Mouse (Mus musculus) splenic B cell, adult 2 months (primary cell): ENCODE measurements around the gene Retreg1.

ENCODE experiments used
- DNase-seq: peaks from one replicate; pipeline ENCODE4 v3.0.0-alpha.2; 2011; ENCODE audit warnings: low read depth, low spot score
- H3K27me3 ChIP-seq: 2 replicates; pipeline ENCODE4 v1.6.1; 2012; ENCODE audit warnings: mild to moderate bottlenecking, low read length, moderate library complexity, mixed read lengths; ENCODE audit not compliant: control insufficient read depth, poor library complexity, insufficient read depth, severe bottlenecking
- H3K36me3 ChIP-seq: 2 replicates; pipeline ENCODE4 v1.6.1; 2012; ENCODE audit warnings: mild to moderate bottlenecking, low read length, moderate library complexity, mixed read lengths; ENCODE audit not compliant: control insufficient read depth, poor library complexity, insufficient read depth, severe bottlenecking

Gene Retreg1

DNA sequence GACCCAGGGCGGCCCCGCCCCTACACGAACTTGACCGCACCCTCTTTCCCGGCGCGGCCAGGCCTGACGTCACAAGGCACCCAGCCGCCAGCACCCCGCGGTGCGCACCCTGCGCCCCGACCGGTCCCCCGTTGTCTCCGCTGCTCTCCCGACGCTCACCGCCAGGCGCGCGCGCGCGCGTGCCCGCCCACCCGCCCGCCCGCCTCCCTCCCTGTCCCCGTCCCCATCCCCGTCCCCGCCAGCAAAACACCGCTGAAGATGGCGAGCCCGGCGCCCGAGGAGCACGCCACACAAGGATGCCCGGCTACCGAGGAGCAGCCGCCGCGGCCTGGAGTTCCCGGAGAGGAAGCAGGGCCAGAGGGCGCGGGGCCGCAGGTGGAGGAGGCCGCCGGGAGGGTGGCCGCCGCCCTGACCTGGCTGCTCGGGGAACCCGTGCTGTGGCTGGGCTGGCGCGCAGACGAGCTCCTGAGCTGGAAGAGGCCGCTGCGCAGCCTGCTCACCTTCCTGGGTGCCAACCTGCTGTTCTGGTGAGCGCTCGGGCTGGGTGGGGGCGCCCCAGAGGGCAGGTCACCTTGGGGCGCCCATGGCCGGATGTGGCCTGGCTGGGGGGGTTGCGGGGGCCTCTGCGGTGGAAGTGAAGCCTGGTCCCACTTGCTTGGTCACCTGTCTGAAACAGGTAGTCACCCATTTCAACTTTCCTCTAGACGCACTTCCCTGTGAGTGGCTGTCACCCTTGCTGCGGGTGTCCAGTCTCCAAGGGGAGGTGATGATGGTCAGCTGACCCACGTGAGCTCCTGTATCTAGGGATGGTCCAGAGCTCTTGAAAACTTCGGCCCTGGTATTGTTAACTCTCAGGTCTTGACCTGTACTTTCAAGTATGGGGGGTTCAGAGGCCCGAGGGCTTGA is at the start of gene Retreg1:
Retreg1 (plus strand) TSS at position 95 of the 906 bp plus-strand sequence.
- H3K27me3 ChIP-seq = no peaks in the 10 kb centered on the region
- DNase-seq = peak; percentile 95
- H3K36me3 ChIP-seq = no peaks in the 10 kb centered on the region

DNA sequence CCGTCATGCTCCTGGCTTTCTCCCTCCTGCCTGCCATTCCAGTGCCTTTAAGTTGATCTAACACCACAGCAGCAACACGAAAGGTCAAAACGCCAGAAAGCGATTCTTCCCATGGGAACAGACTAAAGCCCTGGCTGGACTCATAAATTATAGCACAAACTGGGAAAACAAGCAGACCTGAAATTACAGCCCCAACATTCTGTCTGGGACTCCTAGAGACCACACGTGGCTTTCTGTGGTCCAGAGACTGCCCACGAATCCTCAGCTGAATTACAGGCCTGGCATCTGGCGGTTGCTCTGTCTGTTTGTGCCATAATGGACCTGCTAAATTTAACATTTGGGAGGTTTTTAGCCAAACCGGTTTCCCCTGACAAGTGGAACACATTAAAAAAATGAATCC is 48.9 kb upstream of the Retreg1 start:
- no peak for DNase-seq
- no peaks in the 10 kb centered on the region for H3K27me3 ChIP-seq

DNA sequence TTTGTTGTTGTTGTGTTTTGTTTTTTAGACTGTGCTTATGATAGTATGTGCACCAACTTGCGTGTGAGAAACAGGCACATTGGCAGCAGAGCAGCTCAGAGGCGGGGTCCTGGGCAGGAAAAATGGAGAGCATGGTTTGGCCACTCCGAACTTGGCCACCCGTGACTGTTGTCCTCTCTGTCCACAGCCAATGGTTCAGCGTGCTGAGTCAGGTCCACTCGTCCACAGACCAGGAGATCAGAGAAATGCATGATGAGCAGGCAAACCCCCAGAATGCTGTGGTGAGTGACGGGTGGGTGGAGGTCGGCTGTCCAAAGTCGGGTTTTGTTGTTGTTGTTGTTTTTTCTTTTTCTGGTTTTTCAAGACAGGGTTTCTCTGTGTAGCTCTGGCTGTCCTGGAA is 47.5 kb upstream of the Retreg1 start:
- Histone ChIP-seq H3K27me3 (no peaks in the 10 kb centered on the region), H3K36me3 (no peaks in the 10 kb centered on the region)
- DNase-seq = no peak

More for the DNA sequence above, 48.9 kb upstream of the Retreg1 start:
- no peaks in the 10 kb centered on the region for H3K36me3 ChIP-seq

DNA sequence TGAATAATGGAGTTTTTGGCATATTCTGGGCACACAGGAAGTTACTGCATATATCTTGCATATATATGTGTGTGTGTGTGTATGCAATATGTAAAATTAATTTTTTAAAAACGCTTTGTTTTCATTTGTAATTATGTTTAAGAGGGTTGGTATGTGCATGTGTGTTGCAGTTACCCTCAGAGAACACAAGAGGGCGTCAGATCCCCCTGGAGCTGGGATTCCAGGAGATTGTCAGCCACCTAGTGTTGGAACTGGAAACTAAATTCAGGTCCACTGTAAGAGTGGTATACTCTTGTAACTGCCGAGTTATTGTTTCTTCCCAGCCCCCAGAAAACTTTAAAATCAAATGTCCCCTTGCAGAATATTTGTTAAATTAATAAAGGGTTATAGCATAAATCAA is 46.6 kb upstream of the Retreg1 start:
- H3K27me3 ChIP-seq = no peaks in the 10 kb centered on the region
- DNase-seq = peak; percentile 50
- H3K36me3 ChIP-seq = no peaks in the 10 kb centered on the region

DNA sequence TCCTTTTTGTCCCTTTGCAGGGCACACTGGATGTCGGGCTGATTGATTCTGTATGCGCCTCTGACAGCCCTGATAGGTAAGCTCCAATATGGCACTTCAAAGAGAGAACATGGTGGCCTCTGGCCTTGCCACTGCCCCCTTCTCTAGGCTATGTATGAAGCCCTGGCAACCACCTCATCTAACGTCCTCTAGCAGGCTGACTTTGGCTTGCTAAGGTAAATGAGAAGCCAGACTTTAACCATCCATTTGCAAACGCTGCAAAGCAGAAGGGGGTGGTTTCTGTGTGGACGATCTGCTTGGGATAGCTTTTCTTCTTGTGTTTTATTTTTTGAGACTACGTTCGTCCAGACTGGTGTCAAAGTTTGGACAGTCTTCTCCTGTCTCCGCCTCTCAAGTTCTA is 45.8 kb upstream of the Retreg1 start:
- Histone ChIP-seq H3K36me3 (no peaks in the 10 kb centered on the region), H3K27me3 (no peaks in the 10 kb centered on the region)
- DNase-seq = no peak

DNA sequence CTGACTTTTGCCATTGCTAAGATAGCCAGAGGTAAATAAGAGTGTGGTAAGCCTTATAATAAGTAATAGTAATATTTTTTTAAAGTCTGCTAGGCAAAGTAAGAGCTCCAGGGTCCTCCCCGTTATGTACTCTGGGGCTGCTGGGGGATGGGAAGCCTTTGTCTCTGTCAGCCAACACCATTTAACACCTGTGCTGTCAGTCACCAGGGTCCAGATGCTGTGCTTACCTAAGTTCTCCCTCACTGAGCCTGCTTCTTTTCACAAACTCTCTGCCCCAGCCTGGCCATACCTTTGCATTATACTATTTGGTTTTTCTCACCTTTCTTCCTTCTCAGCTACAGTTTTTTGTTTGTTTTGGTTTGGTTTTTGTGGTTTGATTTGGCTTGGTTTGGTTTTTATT is 45.1 kb upstream of the Retreg1 start:
- Histone ChIP-seq H3K27me3 (no peaks in the 10 kb centered on the region), H3K36me3 (no peaks in the 10 kb centered on the region)
- no peak for DNase-seq

DNA sequence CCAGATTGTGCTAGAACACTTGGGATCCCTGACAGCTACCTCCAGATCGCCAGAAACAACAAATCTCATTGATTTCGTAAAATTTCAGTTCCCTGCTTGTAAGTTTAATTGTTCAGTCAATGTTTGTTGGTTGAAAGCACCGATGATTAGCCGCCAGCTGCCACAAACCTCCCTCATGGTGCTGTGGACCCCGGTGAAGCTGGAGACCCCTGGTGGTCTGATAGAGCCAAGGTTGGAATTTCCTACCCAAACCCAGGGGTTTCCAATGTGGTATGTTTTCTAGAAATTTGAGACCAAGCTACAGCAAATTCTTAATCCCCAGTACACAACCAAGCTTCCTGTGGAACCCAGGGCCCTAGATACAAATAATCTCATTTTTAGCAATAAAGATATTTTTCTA is 41.3 kb upstream of the Retreg1 start:
- H3K27me3 ChIP-seq = no peaks in the 10 kb centered on the region
- DNase-seq = no peak
- H3K36me3 ChIP-seq = no peaks in the 10 kb centered on the region

DNA sequence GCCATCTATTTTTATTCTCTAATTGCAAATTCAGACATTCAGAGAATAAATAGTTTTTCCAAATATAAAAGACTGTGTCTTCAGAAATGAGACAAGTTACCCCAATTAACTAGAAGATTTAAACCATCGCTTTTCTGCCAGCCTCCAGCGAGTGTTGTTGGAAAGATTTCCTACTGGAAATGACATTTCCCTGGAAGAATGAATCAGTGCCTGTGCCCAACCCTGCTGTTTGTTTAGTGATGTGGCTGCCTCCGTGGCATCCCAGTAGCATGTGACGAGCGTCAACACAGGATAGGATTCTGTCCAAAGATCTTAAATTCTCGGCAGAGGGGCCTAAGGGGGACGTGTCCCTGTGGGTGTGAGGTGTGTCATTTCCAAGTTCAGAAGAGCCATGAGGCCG is 40.8 kb upstream of the Retreg1 start:
- DNase-seq = no peak
- Histone ChIP-seq H3K27me3 (no peaks in the 10 kb centered on the region), H3K36me3 (no peaks in the 10 kb centered on the region)

DNA sequence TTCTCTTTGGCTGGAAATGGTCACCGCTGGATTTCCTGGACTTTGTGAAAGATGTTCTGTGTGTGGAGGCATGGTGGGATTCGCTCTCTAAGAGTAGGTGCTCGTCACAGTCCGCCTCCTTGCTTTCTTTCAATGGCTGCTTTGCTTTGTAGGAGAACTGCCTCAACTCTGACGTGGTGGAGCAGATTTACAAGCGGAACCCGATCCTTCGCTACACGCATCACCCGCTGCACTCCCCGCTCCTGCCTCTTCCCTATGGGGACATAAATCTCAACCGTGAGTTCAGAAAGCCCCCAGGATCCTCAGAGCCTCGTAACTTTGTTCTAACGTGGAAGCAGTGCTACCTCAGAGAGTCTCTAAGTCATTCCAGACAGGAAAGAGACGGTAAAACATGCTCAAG is 39.9 kb upstream of the Retreg1 start:
- no peaks in the 10 kb centered on the region for H3K36me3 ChIP-seq
- DNase-seq = no peak
- H3K27me3 ChIP-seq = no peaks in the 10 kb centered on the region

DNA sequence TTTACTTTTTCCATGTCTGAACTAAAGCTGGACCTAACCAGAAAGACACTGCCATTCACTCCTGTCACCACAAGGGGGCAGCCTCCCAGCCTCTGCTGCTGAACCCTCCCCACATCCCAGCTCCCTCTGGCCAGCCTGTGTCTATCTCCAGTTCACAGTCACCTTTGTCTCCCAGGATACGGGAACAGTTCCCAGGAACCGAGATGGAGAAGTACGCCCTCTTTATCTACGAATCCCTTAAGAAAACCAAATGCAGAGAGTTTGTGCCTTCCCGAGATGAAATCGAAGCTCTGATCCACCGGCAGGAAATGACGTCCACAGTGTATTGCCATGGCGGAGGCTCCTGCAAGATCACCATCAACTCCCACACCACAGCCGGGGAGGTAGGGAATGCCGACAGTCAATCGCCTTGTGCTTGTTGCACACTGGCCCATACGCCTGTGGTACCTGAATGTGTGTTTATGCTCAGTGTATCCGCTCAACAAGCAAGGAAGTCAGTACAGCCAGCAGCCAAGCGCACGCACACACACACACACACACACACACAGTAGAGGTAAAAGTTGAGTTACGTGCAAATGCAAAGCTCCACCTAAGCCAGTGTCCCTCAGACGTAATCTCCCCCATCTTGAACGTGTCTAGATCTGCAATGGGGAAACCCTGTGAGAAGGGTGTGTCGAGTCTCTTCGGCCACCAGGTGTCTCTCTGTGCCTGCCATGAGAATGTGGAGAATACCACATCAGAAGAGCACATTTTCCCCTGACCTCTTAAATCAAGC is 37.5 kb upstream of the Retreg1 start:
- no peaks in the 10 kb centered on the region for H3K27me3 ChIP-seq
- peak; percentile 84 for DNase-seq
- H3K36me3 ChIP-seq = no peaks in the 10 kb centered on the region

DNA sequence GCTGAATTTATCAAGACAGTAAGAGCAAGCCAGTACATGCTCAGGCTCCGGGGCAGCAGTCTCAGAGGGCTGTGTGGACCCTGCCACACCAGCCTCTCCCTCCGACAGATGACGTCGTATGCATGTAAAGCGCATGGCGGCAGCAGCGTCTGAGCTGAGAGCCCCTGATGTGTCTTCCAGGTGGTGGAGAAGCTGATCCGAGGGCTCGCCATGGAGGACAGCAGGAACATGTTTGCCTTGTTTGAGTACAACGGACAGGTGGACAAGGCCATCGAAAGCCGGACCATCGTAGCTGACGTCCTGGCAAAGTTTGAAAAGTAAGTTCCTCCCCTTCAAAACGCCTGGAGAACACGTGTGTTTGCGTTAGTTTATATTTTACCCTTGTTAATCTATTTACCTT is 36.6 kb upstream of the Retreg1 start:
- no peak for DNase-seq
- H3K27me3 ChIP-seq = no peaks in the 10 kb centered on the region

DNA sequence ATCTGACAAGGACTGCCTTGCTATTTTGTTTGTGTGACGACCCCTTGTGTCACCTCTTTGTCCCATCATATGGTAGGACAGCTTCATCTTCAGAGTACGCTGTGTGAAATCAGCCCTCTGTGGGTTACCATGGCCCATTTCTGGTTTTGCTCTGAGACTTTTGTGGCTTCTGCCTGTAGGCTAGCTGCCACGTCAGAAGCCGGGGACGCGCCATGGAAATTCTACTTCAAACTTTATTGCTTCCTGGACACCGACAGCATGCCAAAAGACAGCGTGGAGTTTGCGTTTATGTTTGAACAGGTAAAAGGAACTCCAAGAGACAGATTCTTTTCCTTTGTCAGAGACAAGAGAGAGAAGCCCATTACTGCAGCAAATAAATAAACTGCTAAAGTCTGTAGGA is 36.1 kb upstream of the Retreg1 start:
- no peaks in the 10 kb centered on the region for H3K27me3 ChIP-seq
- no peak for DNase-seq
- H3K36me3 ChIP-seq = no peaks in the 10 kb centered on the region

More for the DNA sequence above, 36.6 kb upstream of the Retreg1 start:
- H3K36me3 ChIP-seq = no peaks in the 10 kb centered on the region

DNA sequence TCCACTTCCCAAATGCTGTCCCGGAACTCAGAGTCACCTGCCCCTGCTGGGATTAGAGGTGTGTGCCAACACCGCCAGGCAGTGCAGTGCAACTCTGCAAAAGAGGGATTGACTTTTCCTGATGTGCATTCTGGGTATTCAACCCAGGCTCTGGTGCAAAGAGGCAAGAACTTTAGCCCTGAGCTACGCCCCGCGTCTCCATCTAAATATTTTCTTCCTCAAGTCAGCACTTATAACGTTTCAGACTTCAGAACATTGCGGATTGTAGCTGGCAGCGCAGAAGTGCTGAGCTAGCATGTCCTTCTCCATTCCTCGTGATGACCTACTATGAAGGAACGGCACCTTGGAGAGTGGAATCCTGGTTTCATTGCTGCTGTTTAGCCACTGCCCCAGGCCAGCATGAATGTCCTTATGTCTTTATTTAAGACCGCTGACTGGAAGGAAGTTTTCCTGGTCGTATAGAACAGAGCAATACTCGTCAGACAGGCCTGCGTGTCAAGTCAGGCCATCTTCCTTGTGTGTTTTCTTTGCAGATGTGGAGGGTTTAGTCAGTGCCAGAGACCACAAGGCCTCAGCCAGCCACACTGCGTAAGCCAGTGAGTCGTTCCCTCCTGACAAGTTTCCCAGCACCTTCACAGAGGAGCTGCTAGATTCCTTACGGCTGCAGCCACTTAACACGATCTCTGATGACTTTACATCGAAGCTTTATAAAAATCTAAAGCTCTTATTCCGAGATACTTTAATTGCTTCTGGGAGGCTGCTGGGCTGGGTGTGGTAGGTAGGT is 34.1 kb upstream of the Retreg1 start:
- H3K27me3 ChIP-seq = no peaks in the 10 kb centered on the region
- H3K36me3 ChIP-seq = no peaks in the 10 kb centered on the region
- no peak for DNase-seq

DNA sequence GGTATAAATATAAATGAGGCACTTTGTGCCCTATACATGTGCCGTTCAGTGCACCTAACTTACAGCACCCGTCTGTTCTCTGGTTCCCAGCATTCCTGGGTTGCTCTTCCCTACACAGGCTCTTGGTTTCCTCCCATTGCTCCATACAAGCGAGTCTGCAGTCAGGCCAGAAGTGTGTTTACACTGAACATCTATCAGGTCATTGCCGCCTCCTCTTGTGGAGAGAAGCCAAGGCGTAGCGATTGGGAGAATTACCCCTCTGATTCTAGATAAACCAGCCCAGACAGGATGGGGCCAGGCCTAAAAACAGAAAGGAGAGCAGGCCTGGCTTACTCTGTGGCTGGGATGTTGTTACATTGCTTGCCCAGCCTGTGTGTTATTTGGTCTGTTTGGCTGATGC is 33.3 kb upstream of the Retreg1 start:
- Histone ChIP-seq H3K27me3 (no peaks in the 10 kb centered on the region), H3K36me3 (no peaks in the 10 kb centered on the region)
- no peak for DNase-seq

DNA sequence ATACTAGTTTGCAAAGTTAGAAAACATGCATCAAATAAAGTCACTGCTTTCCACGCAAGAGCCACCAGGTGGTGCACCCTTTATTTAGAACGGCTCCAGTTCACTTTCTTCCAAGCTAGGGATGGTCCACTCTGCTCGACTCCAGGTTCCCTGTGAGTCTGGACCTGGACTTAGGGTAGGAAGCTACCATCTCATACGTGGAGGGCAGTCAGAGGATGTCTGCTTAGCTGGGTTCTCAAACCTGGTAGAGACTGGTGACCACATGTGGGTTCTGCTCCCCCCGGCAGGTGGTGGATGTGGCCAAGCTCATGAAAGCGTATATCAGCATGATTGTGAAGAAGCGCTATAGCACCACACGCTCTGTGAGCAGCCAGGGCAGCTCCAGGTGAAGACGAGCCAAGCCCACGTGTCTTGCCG is 31.1 kb upstream of the Retreg1 start:
- Histone ChIP-seq H3K27me3 (no peaks in the 10 kb centered on the region), H3K36me3 (no peaks in the 10 kb centered on the region)
- peak; percentile 82 for DNase-seq
